Mouse (Mus musculus) C2C12 (cell line): ENCODE measurements around the gene Kcnq5.

Experiments used
- CEBPB ChIP-seq: IDR thresholded peaks from one replicate; pipeline ENCODE4 v1.6.1; 2011; ENCODE audit warnings: low read depth, mild to moderate bottlenecking, control low read depth, moderate library complexity
- CTCF ChIP-seq: IDR thresholded peaks from one replicate; pipeline ENCODE4 v1.5.1; 2011; ENCODE audit not compliant: control insufficient read depth, insufficient read depth, insufficient read length
- FOSL1 ChIP-seq: IDR thresholded peaks from one replicate; pipeline ENCODE4 v1.8.0; 2011; ENCODE audit warnings: mild to moderate bottlenecking, low read length; ENCODE audit not compliant: poor library complexity, insufficient read depth, severe bottlenecking
- MAX ChIP-seq: IDR thresholded peaks from one replicate; pipeline ENCODE4 v1.6.1; 2011; ENCODE audit warnings: mild to moderate bottlenecking, control low read depth
- MYOD1 ChIP-seq: IDR thresholded peaks from one replicate; pipeline ENCODE4 v1.6.1; 2011; ENCODE audit warnings: low read depth; ENCODE audit not compliant: control insufficient read depth, insufficient read length
- MYOG ChIP-seq: IDR thresholded peaks from one replicate; pipeline ENCODE4 v1.6.1; 2011; ENCODE audit not compliant: control insufficient read depth, insufficient read length; ENCODE audit errors: extremely low read depth
- USF1 ChIP-seq: IDR thresholded peaks from one replicate; pipeline ENCODE4 v1.6.1; 2011; ENCODE audit warnings: low read depth, mild to moderate bottlenecking, control low read depth, moderate library complexity

GRCm38 (mm10) chr1:21593872-21594271 is 367.9 kb downstream of the Kcnq5 start:
- TF ChIP-seq CTCF (no peak), MAX (no peak), USF1 (no peak), CEBPB (no peak), MYOD1 (no peak), MYOG (no peak), FOSL1 (no peak)
